Mouse (Mus musculus) left cerebral cortex, adult 2 months (tissue): ENCODE data around the gene Gm4858. TPM values are rescaled to one million over a fixed set of nuclear protein-coding genes. Genes with fewer than 3 reads are reported as not detected.

ENCODE experiments used
- DNase-seq, 2 experiments: peaks; one replicate each; pipeline ENCODE4 v3.0.0; 2021 to 2022; ENCODE audit warnings: low spot score in 2 of 2, mixed read lengths in 1 of 2; ENCODE audit errors: extremely low spot score in 1 of 2
- H3K27ac ChIP-seq: fragments of 200-600 bp; 2 replicates; pipeline ENCODE4 v1.8.1; 2022
- H3K4me3 ChIP-seq: fragments of 200-600 bp; 2 replicates; pipeline ENCODE4 v1.8.1; 2022
- CTCF ChIP-seq: fragments of 200-600 bp; IDR thresholded peaks from 2 replicates; pipeline ENCODE4 v1.8.1; 2022; ENCODE audit warnings: antibody characterized with exemption, mild to moderate bottlenecking, moderate library complexity
- intact Hi-C: fragments of 180-260 bp; cut with DNase I; formaldehyde crosslinking; loops from one replicate; pipeline ENCODE4 v1.15.1; 2025
- total RNA-seq, 2 experiments: library from RNA; stranded (reverse); gene quantifications; 2 replicates each; pipeline ENCODE4 v1.2.3; 2021

Gene Gm4858
- total RNA-seq, 2 experiments from 2014 or later: not detected

- Histone ChIP-seq H3K27ac (no peak overlapping the region), H3K4me3 (no peak overlapping the region)
- intact Hi-C loops: loop anchor here (5.0 kb wide), 3 partner anchors 193 to 293 kb away; no protein-coding TSS in a partner anchor
- TF ChIP-seq CTCF: peak; percentile 73
- peak; percentile 27 to 38 for DNase-seq
Observed at GRCm38 (mm10) chr3:93114481-93114880, 45.9 kb downstream of the Gm4858 start.

- no peak overlapping the region for H3K4me3 ChIP-seq
- peak; percentile 27 for TF ChIP-seq CTCF
- no peak overlapping the region for H3K27ac ChIP-seq
- intact Hi-C loops: loop anchor here (5.0 kb wide), 1 partner anchor 373 kb away; no protein-coding TSS in a partner anchor
- DNase-seq: no peak
Observed at GRCm38 (mm10) chr3:93119101-93119500, 50.5 kb downstream of the Gm4858 start.

Other genes starting within 250 kb of the Gm4858 start
- gene Kprp, start 241.6 kb upstream of the Gm4858 start, total RNA-seq: not detected
- gene Lce1l, start 217.5 kb upstream of the Gm4858 start, total RNA-seq: not detected
- gene 2310050C09Rik, start 198.6 kb upstream of the Gm4858 start, total RNA-seq: not detected
- gene Lce3a, start 142.6 kb upstream of the Gm4858 start, total RNA-seq: not detected
- not detected for gene Lce3b, start 135.8 kb upstream of the Gm4858 start, total RNA-seq
- not detected for gene Lce3c, start 124.3 kb upstream of the Gm4858 start, total RNA-seq
- gene Lce3d, start 111.4 kb upstream of the Gm4858 start, total RNA-seq: not detected
- not detected for gene Lce3e, start 101.8 kb upstream of the Gm4858 start, total RNA-seq
- gene Lce3f, start 76.6 kb upstream of the Gm4858 start, total RNA-seq: not detected
- not detected for gene Crct1, start 53.1 kb upstream of the Gm4858 start, total RNA-seq
- gene Lce1m, start 49.8 kb upstream of the Gm4858 start, total RNA-seq: not detected
- not detected for gene Crnn, start 76.0 kb downstream of the Gm4858 start, total RNA-seq
- gene Flg2, start 128.5 kb downstream of the Gm4858 start, total RNA-seq: not detected
- not detected for gene Flg, start 204.7 kb downstream of the Gm4858 start, total RNA-seq